Mouse (Mus musculus) liver, embryonic 13.5 days (tissue): ENCODE data around the gene Tmem9. TPM values are rescaled to one million over a fixed set of nuclear protein-coding genes. Genes with fewer than 3 reads are reported as not detected.

Source experiments
- ATAC-seq: fragments of 200-750 bp; cut with Nextera tagmentation; 2 replicates; pipeline ENCODE4 v1.8.0; 2017; ENCODE audit warnings: low read depth, mild to moderate bottlenecking, moderate number of reproducible peaks, moderate library complexity
- DNase-seq: peaks from one replicate; pipeline ENCODE4 v3.0.0; 2022
- H3K27ac ChIP-seq: fragments of 300-500 bp; sonication (generic); 2 replicates; pipeline ENCODE4 v1.5.1; 2015; ENCODE audit warnings: moderate library complexity, mild to moderate bottlenecking, inconsistent platforms
- H3K27me3 ChIP-seq: fragments of 300-500 bp; sonication (generic); 2 replicates; pipeline ENCODE4 v1.6.1; 2015; ENCODE audit warnings: mild to moderate bottlenecking, inconsistent platforms
- H3K36me3 ChIP-seq: fragments of 300-500 bp; sonication (generic); 2 replicates; pipeline ENCODE4 v1.6.1; 2015; ENCODE audit warnings: mild to moderate bottlenecking, inconsistent platforms
- H3K4me1 ChIP-seq: fragments of 300-500 bp; sonication (generic); replicated peaks from 2 replicates; pipeline ENCODE4 v1.6.1; 2015; ENCODE audit warnings: inconsistent platforms
- H3K4me2 ChIP-seq: fragments of 300-500 bp; sonication (generic); 2 replicates; pipeline ENCODE4 v1.6.1; 2015; ENCODE audit warnings: inconsistent platforms, mild to moderate bottlenecking, moderate library complexity
- H3K4me3 ChIP-seq: fragments of 300-500 bp; sonication (generic); replicated peaks from 2 replicates; pipeline ENCODE4 v1.5.1; 2015; ENCODE audit warnings: mild to moderate bottlenecking, inconsistent platforms
- H3K9ac ChIP-seq: fragments of 300-500 bp; sonication (generic); 2 replicates; pipeline ENCODE4 v1.6.1; 2015; ENCODE audit warnings: mild to moderate bottlenecking, inconsistent platforms
- H3K9me3 ChIP-seq: fragments of 300-500 bp; sonication (generic); replicated peaks from 2 replicates; pipeline ENCODE4 v1.6.1; 2016; ENCODE audit warnings: inconsistent platforms
- whole genome bisulfite sequencing: fragments of 180-500 bp; shearing (Covaris S2); methylation state at CpG from one replicate; pipeline ENCODE4 v1.1.7; 2015; ENCODE audit not compliant: insufficient replicate concordance; 5-methylcytosine and 5-hydroxymethylcytosine counted together
- polyA plus RNA-seq: library from polyadenylated mRNA; unstranded; fragments of >200 nt; fragmentation: Nextera tagmentation; extraction: Ambion mirVana; gene quantifications from 2 replicates; pipeline ENCODE4 v1.2.1, GENCODE M21; 2015

Tmem9 gene
- polyA plus RNA-seq, 1 experiment from 2014 or later: 90.9 TPM

- Histone ChIP-seq H3K9ac (no peak overlapping the region), H3K4me3 (no peak overlapping the region), H3K36me3 (peaks cover 90% of the 10 kb centered on the region), H3K4me1 (peaks cover 19% of the 10 kb centered on the region; the same call in 1 of the 2 replicates), H3K4me2 (no peak overlapping the region), H3K9me3 (no peaks in the 10 kb centered on the region), H3K27me3 (no peaks in the 10 kb centered on the region), H3K27ac (no peak overlapping the region)
- WGBS: 77% methylated on average over 8 of the region's 8 CpGs
- DNase-seq (no peak), ATAC-seq (no peak)
These were observed 23.7 kb downstream of the Tmem9 start for GRCm38 (mm10) chr1:136031697-136032096.

DNA sequence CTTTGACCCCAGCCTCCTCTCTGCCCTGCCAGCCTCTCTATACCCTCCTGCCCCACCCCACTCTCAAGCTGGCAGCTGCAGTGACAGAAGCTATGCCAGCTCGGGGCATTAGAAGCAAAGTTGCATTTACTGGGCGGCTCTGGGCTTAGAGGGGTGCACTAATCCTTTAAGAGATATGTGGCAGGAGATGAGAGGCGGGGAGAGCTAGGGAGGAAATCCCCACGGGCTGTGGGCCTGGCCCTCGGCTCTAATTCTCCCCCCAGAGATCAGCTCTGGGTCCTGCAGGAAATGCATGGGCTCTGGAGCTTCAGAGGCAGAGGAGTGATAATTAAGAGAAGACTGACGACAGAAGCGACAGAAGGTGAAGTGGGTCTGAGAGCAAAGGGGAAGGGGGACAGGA is 25.0 kb downstream of the Tmem9 start:
- Histone ChIP-seq H3K9ac (no peak overlapping the region), H3K4me2 (no peak overlapping the region), H3K4me1 (peaks cover 19% of the 10 kb centered on the region; the same call in 1 of the 2 replicates), H3K27ac (0 out of 2 replicates have a peak overlapping the region, but pooled peaks have one; percentile 23), H3K27me3 (no peaks in the 10 kb centered on the region), H3K4me3 (no peak overlapping the region), H3K9me3 (no peaks in the 10 kb centered on the region), H3K36me3 (peaks cover 77% of the 10 kb centered on the region)
- WGBS: 61% methylated on average over 7 of the region's 7 CpGs
- ATAC-seq: no peak
- no peak for DNase-seq

DNA sequence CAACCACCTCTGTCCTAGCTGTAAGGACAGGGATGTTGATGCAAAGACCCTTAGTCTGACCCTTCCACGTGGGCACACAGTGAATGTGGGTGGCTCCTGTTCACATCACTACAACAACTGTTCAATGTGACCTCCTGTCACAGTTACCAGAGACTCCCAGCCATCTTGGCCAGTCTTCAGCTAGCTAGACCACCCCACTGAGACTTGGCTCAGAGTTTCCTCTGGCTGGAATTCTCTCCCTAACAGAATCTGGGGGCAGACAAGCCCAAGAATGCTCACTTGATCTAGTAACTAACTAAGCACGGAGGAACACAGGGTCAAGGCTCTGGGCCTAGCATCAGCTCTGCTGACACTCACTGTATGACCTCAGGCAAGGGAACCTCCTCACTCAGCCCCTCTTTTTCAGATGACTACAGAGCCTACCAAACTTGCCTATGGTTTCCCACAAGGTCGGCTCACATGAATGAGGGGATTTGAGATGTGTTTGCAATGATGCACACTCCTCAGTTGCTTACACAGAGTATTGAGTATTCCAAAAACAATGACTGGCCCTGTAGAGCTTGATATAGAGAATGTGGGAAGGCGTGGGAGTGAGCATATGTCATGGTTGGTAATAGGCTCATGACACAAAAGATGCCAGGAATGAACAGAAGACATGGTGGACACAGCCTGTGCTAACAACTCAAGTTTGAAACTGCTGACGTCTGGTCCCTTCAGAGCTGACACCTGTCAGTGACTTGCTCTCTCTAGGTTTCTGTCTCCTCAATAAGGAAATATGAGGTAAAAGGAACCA is 31.0 kb downstream of the Tmem9 start:
- whole genome bisulfite sequencing: 48% methylated on average over 5 of the region's 5 CpGs
- Histone ChIP-seq H3K27ac (no peak overlapping the region), H3K9me3 (no peaks in the 10 kb centered on the region), H3K9ac (no peak overlapping the region), H3K27me3 (peaks cover 44% of the 10 kb centered on the region), H3K4me1 (no peaks in the 10 kb centered on the region), H3K4me2 (no peak overlapping the region), H3K36me3 (peaks cover 17% of the 10 kb centered on the region), H3K4me3 (no peak overlapping the region)
- ATAC-seq (no peak), DNase-seq (no peak)

GRCm38 (mm10) chr1:136040452-136040851 is 32.5 kb downstream of the Tmem9 start:
- Histone ChIP-seq H3K9me3 (no peaks in the 10 kb centered on the region), H3K27ac (no peak overlapping the region), H3K9ac (no peak overlapping the region), H3K36me3 (peaks cover 2% of the 10 kb centered on the region; the same call in 1 of the 2 replicates), H3K4me3 (no peak overlapping the region), H3K4me2 (no peak overlapping the region), H3K27me3 (peaks cover 57% of the 10 kb centered on the region), H3K4me1 (no peaks in the 10 kb centered on the region)
- 25% methylated on average over 11 of the region's 11 CpGs for WGBS
- ATAC-seq (no peak), DNase-seq (no peak)

DNA sequence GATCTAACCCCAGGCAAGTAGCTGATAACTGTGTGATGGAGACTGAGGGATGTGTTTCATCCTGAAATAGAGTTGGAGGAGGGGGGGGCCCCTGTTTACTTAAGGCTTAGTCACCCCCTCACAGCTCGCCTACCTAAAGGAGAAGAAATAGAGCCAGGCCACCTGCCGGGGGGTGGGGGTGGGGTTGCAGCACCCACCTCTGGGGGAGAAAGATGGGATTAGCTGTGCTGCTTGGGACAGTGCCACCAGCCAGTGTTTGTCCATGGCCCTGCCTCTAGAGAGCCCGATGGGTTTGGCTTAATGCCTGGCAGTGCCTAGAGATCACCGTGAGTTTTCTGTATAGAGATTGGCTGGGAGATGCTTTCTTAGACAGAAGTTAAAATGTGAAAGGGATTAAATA is 32.9 kb downstream of the Tmem9 start:
- DNase-seq: no peak
- Histone ChIP-seq H3K4me2 (no peak overlapping the region), H3K36me3 (no peaks in the 10 kb centered on the region), H3K4me1 (no peaks in the 10 kb centered on the region), H3K9me3 (no peaks in the 10 kb centered on the region), H3K9ac (no peak overlapping the region), H3K27ac (no peak overlapping the region; the same call in 1 of the 2 replicates), H3K27me3 (peaks cover 58% of the 10 kb centered on the region), H3K4me3 (no peak overlapping the region)
- 27% methylated on average over 4 of the region's 4 CpGs for WGBS
- no peak for ATAC-seq

DNA sequence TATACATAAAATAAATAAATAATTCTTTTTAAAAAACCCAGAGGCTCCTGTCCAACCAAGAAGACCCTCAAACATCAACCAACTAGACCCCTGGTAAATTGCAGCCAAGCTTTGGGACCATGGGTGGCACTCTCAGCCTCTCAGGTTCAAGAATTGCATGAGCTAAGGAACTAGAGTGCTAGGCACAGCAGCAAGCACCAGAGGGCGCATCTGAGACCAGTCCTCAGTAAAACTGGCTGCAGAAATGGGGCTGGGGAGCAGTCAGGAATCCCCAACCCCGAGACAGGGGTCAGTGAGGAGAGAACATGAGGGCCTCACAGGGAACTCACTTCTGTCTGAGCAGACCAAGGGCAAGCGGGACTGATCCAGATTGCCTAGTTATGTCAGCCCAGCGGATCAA is 37.8 kb downstream of the Tmem9 start:
- WGBS: 12% methylated on average over 4 of the region's 4 CpGs
- peaks cover 86% of the 10 kb centered on the region for H3K27me3 ChIP-seq
- DNase-seq: peak; percentile 34
- no peak for ATAC-seq
- H3K36me3 ChIP-seq: no peaks in the 10 kb centered on the region
- no peaks in the 10 kb centered on the region for H3K9me3 ChIP-seq
- no peak overlapping the region for H3K4me2 ChIP-seq
- H3K9ac ChIP-seq: no peak overlapping the region
- H3K4me1 ChIP-seq: peaks cover 6% of the 10 kb centered on the region
- no peak overlapping the region for H3K4me3 ChIP-seq
- no peak overlapping the region for H3K27ac ChIP-seq

DNA sequence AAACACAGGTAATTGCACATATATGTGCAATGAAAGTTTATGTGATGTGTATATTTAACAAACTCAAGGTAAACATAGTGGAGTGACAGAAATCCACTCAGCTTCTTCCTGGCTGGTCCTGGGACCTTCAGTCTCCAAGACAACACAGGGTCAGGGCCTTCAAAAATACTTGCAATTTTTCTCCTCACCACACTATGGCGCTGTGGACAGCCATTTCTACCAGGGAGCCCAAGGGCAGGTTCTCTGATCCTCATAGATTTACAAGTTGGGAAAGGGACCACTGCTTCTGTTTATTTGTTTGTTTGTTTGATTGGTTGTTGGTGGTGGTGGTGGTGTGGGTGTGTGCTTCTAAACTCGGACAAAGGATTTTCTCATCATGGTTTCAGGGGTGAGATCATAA is 39.5 kb downstream of the Tmem9 start:
- H3K27ac ChIP-seq: no peak overlapping the region
- DNase-seq (no peak), ATAC-seq (no peak)
- H3K4me3 ChIP-seq: no peak overlapping the region
- no peaks in the 10 kb centered on the region for H3K9me3 ChIP-seq
- H3K36me3 ChIP-seq: no peaks in the 10 kb centered on the region
- H3K9ac ChIP-seq: no peak overlapping the region
- no peak overlapping the region for H3K4me2 ChIP-seq
- H3K27me3 ChIP-seq: peaks cover 86% of the 10 kb centered on the region
- H3K4me1 ChIP-seq: peaks cover 12% of the 10 kb centered on the region
- 4% methylated on average over 2 of the region's 2 CpGs for WGBS

DNA sequence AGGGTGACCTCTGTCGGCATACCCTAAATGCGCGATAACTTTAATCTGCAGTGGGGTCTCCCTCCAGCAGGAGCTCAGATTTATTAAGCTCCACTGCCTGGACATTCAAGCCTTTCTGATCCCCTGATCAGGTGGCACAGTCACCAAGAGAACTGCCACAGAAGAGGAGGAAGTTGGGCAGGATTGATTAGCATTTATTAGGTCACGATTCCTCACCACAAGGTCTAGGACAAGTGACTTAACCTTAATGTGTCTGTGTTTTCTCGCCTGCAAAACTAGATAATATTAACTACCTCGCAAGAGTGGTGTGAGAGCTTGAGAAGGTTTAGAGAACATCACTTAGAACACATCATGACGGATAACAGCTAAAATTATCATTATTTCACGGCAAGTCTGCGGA is 39.9 kb downstream of the Tmem9 start:
- Histone ChIP-seq H3K4me1 (peaks cover 12% of the 10 kb centered on the region), H3K27ac (no peak overlapping the region), H3K36me3 (no peaks in the 10 kb centered on the region), H3K9ac (no peak overlapping the region), H3K9me3 (no peaks in the 10 kb centered on the region), H3K27me3 (peaks cover 86% of the 10 kb centered on the region), H3K4me2 (no peak overlapping the region), H3K4me3 (no peak overlapping the region)
- 41% methylated on average over 9 of the region's 9 CpGs for WGBS
- DNase-seq: no peak
- no peak for ATAC-seq

DNA sequence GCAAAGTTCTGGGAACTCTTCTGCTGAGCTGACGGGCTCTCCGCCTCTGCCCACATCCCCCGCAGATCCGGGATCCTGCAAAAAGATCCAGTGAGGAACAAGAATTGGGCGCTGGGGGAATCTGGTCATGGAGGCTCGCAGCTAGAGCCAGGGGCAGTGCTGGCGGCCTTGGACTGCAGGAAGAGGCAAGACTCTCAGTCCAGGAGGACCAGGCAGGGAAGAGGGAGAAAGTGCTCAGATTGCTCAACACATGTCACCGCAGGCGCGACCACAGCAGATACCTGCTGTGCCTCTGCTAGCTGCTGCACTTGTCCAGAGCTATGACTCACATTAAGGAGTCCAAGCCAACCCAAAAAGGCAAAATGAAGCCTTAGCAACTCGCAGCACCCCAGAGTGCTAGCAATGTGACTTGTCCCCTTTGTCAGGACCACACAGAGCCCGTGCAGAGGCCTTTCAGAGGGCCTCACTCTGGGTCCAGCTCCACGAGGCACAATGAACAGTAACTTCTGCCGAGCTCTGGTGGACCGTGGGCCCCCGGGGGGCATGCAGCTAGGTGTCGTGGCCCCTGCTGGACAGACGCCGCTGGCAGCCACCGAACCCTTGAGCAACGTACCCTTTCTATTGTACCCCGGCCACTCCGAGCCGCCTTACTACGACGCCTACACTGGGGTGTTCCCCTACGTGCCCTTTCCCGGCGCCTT is 42.5 kb downstream of the Tmem9 start, which contains the start of gene Ascl5:
Gene Ascl5 (plus strand): TSS at position 493 of the 701 bp plus-strand sequence.
- WGBS: 14% methylated on average over 29 of the region's 29 CpGs
- Histone ChIP-seq H3K9ac (no peak within 1 kb of the TSS), H3K27ac (no peak within 1 kb of the TSS), H3K9me3 (no peaks in the 10 kb centered on the region), H3K27me3 (peaks cover 85% of the 10 kb centered on the region), H3K36me3 (no peaks in the 10 kb centered on the region), H3K4me1 (peaks cover 12% of the 10 kb centered on the region), H3K4me3 (0 out of 2 replicates have a peak within 1 kb of the TSS, but pooled peaks have one; percentile 18), H3K4me2 (peak within 1 kb of the TSS; percentile 33)
- ATAC-seq (no peak), DNase-seq (no peak)

GRCm38 (mm10) chr1:136051013-136051315 is 43.0 kb downstream of the Tmem9 start:
- Histone ChIP-seq H3K27me3 (peaks cover 84% of the 10 kb centered on the region), H3K36me3 (no peaks in the 10 kb centered on the region), H3K9me3 (no peaks in the 10 kb centered on the region), H3K4me1 (peaks cover 12% of the 10 kb centered on the region), H3K4me3 (0 out of 2 replicates have a peak overlapping the region, but pooled peaks have one; percentile 18), H3K4me2 (peak overlapping the region; percentile 33), H3K9ac (no peak overlapping the region), H3K27ac (no peak overlapping the region)
- no peak for ATAC-seq
- no peak for DNase-seq
- WGBS: 3% methylated on average over 36 of the region's 36 CpGs

DNA sequence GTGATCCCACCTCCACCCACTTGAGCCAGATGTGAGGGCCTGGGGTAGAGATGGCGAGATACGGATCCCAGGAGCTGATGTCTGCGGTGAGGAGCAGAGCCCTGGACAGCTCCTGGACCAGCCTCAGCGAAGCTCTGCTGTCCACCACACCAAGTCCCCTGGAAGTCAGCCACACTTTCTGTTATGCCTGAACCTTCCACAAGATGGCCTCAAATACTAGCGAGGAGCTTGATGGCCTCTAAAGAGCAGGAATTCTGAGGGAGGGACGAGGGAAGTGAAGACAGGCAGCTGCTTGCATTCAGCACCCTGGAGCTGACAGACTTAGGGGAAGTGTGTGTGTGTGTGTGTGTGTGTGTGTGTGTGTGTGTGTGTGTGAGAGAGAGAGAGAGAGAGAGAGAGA is 43.5 kb downstream of the Tmem9 start:
- DNase-seq (peak; percentile 33), ATAC-seq (peak; percentile 39; the same call in 1 of the 2 replicates)
- no peak overlapping the region for H3K27ac ChIP-seq
- H3K36me3 ChIP-seq: no peaks in the 10 kb centered on the region
- H3K4me1 ChIP-seq: peaks cover 12% of the 10 kb centered on the region
- 0 out of 2 replicates have a peak overlapping the region, but pooled peaks have one; percentile 18 for H3K4me3 ChIP-seq
- no peak overlapping the region for H3K9ac ChIP-seq
- H3K9me3 ChIP-seq: no peaks in the 10 kb centered on the region
- WGBS: 2% methylated on average over 6 of the region's 6 CpGs
- H3K27me3 ChIP-seq: peaks cover 88% of the 10 kb centered on the region
- H3K4me2 ChIP-seq: peak overlapping the region; percentile 33
